Mouse (Mus musculus) thymus, postnatal 14 days (tissue): ENCODE data around the gene Pex26.

Source experiments
- DNase-seq: peaks from one replicate; pipeline ENCODE4 v3.0.0; 2021

The Pex26 gene

DNA sequence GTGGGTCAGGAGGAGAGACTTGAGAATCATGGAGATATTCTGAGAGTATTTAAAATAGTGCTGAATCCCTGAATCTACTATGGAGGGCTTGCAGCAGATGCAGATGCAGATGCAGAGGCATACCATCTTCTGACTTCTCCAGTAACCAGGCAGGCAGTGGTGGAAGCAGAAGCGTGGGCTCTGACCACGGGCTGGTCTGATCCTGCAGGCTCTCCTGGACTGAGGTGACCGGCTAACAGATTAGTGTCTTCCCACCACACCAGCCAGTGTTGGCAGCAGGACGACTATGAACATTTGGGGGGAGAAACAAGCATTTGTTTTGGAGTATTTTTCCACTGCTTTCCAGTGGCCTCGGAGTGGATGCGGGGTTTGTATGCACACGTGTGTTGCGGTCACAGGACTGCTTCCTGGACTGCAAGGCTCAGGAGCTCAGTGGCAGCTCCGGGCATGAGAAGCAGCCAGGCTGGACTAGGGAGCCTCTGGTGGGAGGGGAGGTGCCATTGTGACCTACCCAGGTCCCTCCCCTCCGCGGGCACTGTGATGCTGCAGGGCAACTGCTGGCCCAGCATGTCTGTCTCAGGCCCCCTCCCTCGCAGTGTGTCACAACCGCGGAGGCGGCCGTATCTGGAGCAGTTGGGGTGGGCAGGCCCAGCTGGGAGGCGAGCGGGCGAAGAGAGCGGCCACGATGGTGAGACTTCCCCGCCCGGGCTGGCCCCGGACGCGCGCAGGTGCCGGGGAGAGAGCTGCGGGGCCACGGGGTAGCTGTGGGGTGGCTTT is 26.9 kb downstream of the Pex26 start, which contains the start of gene Tuba8:
Tuba8 (plus strand) TSS at position 548 of the 777 bp plus-strand sequence.
- peak; percentile 64 for DNase-seq

DNA sequence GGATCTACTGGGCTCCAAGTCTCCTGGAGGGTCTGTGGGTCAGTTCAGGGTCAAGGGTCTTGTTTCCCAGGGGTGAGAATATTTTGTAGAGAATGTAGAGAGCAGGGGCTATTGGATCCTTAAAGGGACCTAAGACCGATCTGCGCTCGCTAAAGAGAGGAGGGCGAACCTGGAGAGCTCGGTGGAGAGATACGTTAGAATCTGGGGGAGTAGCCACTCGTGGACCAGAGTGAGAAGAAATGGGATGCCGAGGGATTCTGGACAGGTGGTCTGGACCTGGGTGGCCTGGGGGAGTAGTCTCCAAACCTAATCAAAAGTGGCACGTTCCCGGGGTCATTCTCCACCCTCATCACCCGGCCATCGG is 27.4 kb downstream of the Pex26 start:
- DNase-seq = no peak

DNA sequence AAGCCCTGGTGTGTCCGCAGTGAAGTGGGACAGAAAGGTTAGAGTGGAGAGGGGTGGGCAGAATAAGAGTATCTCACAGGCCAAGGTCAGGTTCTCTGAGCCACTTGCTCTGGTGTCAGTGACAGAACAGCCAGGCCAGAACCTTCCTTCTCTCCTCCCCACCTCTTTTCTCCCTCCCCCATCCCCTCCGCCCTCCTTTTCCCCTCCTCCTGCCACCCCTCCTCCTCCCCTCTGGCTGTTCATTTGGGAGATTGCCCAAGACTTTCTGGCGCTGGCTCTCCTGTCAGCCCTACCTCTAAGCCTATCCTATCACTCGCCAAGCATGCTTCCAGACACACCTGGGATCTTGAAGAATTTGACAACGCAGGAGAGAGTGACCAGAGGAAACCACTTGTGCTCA is 28.3 kb downstream of the Pex26 start:
- DNase-seq = no peak

DNA sequence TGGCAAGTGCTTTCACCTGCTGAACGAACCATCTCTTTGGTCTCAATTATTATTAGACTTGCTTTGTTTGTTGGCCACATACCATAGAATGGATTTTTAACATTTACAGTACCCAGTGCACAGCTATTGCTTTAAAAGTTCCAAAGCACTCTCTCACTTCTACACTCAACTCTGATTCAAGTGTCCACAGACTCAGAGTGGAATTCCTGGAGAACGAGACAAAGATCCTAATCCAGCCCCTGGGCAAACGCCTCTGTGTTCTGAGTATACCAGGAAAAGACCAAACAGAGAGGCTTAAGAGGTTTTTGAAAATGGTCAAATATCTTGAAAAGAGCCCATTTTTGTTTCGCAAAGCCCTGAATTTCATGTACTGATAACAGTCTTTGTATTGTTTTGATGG is 29.5 kb downstream of the Pex26 start:
- no peak for DNase-seq

DNA sequence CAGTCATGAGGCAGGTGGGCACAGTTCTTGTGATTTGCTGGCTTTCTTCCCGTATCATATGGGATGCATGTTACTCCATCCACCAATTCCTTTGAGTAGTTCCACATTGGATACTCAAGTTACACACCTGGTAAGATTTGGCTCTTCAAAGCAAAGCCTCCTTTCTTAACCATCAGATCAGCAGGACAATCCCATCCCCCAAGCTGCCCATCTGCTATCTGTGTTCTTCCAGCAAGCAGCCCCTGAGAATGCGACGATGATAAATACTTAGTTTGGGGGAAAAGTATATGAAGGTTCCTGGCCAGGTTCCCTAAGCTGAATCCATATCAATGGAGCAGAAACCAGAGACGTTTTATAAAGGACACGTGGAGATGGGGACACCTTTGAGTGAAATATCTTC is 30.8 kb downstream of the Pex26 start:
- DNase-seq = no peak

DNA sequence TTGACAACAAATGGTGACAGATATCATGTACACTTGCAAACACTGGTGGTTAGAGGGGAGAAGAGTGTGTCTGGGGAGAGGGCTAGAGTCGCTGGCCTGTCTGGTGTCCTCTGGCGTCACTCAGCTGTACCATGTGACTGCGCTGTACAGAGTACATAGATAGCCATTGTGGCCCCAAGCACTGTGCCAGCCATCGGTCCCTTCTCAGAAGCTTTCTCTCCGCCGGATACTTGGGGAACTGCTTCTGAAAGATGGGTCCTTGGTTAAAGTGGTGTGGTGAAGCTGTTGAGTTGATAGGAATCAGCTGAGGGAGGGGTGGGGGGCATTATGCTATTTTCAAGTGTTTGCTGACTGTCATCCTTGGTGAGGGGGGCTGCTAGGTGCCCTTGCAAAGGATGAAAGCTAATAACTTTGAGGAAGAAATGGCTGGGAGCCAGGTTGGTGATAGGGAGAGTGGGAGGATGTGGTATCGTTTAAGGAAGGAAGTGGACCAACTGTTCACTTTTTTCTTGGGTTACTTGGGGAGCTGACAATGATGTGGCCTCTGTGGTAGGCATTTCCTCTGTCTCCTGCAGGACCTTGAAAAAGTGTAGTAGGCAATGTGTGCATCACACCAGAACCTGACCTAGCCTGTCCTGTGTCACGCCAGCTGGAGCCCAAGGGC is 31.3 kb downstream of the Pex26 start:
- DNase-seq = no peak

DNA sequence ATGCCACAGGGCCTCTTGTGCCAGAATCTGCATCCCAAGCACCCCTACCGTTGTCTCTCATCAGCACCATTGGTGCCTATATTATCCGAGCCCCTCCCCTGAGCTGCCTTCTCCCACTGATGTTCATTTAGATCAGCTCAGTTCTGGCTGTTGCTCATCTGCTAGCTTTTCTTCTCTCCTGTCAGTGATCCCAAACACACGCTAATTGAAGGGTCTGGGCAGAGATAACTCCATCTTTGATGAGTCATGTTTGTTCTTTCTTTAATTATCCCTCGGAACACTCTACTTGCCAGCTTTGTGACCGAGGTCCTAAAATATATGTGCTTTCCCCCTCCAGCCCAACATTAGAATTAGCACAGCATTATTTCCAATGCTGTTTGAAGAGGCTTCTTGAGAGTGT is 31.9 kb downstream of the Pex26 start:
- no peak for DNase-seq

DNA sequence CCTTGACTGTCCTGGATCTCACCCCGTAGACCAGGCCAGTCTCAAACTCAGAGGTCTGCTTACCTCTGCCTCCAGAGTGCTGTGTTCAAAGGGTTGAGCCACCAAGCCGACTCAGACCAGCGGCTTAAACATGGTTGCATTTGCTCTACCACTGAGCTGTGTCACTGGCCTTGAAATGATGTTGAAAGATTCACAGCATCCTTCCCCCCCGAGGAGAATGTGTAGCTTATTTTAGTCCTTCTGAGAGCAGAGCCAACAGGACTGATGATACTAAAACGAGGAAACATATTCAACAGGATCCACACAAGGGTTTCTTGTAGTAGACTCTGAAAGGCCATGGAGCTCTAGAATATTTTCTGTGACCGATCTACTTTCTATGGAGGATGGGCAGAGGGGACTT is 32.4 kb downstream of the Pex26 start:
- DNase-seq = no peak

DNA sequence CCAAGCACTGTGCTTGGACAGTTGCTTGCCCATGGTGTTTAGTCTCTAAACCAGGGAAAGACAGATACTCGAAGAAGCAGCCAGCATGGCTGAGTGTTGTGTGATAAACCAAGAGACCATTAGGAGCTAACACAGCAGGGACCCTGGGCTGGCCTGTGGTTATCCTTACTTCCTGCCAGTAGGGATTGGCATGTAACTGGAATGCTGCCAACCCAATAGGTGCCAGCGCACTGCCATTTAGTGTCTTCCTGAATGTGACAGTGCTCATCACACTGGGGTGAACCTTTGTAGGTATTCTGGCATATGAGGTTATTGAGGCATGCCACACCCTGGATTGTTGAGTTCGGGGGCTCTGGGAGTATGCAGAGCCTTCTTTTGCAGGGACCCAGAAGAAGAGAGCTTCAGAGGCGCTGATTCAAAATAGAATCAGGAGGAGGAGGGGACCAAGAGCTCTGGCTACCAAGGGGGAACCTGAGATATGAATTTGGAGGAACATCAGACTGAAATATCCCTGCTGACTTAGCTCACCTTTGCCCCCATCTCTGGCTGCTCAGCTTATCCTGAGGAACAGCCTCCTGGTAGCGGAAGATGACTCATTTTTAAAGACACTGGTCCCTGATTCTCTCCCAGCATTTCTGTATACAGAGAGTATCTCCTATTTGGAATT is 33.3 kb downstream of the Pex26 start:
- no peak for DNase-seq

DNA sequence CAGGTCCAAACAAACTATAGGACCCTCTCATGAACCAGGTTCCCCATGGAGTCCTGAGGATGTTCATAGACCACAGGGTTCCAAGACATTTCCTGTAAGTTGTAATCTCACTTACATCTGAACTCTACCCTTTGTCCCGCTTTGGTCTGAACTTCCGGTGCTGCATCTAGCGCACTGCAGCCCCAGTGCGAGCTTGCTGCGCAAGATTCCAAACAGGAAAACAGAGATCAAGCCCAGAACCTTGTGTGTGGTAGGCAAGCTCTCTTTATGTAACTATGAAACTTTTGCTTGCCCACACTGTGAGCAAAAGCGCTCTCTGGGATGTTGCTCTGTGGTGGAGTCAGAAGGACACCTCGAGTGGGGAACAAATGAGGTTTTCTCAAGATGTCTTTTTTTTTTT is 34.5 kb downstream of the Pex26 start:
- DNase-seq = peak; percentile 54

DNA sequence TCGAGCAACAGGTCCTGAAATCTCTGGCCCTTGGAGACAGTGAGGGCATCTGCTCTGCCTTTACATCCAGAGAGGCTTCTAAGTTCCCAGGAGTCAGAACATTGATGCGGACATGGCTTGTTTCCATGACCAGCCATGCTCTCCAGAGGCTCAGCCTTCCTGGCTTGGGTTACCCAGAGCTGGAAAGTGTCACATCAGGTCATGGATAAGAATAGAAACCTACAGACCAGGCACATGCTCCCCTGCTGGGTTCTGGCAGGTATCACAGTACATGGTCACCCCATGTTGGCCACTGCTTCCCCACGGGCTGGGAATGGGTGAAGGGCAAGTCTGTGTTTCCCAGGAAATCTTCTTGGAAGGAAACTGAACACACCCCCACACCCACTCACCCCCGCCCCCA is 35.9 kb downstream of the Pex26 start:
- no peak for DNase-seq

DNA sequence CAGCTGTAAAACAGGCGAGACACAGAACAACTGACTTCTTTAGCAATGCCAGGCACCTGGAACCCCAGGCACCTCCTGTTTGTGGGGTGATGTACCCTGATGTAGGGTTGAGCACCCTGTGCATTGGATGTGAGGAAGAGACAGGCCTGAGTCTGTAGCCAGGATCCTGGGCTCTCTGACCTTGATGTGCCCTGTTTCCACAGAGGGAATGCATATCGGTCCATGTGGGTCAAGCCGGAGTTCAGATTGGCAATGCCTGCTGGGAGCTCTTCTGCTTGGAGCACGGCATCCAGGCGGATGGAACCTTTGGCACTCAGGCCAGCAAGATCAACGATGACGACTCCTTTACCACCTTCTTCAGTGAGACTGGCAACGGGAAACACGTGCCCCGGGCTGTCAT is 36.7 kb downstream of the Pex26 start:
- DNase-seq = no peak

DNA sequence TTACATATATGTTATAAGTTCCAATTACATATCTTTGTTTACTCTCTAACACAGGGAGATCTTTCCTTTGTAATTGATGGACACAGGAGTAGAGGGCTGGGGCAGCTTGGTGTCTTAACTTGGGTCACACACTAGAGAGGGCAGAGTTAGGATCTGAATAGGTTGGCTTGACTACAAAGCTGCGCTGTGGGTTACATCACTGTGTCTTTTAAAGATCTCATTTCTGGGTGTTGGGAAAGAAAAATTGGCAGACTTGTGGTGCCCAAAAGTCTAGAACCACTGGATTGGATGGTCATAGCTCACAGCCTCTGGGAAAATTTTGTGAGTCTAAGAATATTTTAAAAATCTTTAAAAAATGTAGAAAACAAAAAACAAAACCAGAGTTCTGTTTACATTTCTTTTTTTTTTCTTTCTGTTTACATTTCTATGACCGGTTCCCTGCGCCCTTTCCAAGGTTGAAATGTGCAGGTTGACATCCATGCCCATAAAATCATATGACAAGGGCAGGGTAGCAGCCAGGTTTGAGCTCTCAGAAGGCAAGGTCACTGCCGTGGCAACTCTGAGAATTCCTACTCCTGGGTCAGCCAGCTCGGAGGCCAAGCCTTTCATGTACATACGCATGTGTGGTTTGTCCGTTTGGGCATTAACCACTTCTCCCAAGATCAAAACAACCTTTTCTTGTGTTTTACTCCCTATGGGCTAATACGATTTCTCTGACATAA is 38.6 kb downstream of the Pex26 start:
- no peak for DNase-seq

DNA sequence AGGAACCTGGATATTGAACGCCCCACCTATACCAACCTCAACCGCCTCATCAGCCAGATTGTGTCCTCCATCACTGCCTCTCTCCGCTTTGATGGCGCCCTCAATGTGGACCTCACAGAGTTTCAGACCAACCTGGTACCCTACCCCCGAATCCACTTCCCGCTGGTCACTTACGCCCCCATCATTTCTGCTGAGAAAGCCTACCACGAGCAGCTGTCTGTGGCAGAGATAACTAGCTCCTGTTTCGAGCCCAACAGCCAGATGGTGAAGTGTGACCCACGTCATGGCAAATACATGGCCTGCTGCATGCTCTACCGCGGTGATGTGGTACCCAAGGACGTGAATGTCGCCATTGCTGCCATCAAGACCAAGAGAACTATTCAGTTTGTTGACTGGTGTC is 39.5 kb downstream of the Pex26 start:
- no peak for DNase-seq

DNA sequence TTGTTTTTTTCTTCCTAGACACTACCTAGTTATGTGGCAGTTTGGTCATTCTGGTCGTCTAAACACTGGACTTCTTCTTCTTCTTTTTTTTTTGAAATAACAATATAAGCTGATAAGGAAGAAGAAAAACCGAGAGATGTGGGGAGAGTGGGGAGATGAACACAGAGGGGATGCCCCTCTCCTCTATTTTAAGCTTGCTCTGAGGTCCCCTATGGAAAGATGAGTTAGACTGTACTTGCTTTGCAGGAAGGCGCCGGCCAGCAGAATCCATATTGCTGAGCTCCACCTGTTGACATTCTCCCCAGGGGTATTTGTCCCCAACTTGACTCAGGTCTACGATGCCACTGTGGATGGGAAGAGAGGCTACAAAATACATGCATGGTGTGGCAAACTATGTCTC is 40.6 kb downstream of the Pex26 start:
- no peak for DNase-seq

DNA sequence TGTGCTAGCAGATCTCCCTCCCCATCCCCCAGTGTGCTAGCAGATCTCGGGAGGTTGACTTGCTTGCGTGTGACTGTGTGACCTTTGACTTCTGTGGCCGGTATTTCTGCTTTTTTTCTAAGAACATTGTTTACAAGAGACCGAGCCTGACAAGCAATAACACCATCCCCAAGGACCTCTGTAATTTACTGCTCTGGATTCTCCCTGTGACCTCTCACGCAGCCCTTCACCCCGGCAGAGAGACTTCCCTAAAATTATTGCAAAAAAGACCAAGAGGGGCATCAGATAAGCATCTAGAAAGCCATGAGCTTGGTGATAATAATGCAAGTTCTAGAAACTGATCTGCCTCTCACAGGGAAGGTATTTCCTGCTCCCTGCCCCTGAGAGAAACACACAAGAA is 41.5 kb downstream of the Pex26 start:
- no peak for DNase-seq

DNA sequence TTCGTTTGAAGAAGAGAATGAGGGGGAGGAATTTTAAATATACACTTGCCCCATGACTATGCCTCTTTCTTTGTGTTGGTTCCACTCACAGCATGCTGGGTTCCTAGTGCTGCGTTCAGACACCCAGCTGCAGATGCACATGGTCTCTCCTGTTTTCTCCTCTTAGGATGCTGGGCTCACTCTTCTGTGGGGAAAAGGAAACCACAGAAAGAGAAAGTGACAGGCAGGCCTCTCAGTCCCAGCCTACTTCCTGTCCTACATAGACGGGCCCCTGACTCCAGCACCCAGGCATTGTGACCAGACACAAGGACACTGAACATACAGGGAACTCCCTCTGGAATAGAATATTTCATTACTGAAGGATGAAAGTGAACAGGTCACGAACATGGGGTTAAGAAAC is 42.6 kb downstream of the Pex26 start:
- peak; percentile 65 for DNase-seq

DNA sequence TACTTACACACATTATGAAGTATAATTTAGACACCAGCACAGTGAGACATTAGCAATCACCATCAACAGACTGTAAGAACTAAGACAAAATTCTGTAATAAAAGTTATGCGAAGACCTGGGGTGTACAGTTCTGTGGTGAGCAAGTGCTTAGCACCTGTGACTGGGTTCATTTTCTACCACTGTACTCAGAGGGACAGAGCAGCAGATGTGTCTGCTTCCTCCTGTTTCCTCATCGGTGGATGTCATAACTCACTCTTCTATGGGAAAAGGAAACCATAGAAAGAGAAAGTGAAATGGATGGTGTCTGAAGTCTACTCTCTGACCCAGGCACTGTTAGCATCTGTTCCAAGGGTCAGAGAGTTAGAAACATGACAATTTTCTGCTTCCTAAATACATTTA is 43.3 kb downstream of the Pex26 start:
- no peak for DNase-seq

DNA sequence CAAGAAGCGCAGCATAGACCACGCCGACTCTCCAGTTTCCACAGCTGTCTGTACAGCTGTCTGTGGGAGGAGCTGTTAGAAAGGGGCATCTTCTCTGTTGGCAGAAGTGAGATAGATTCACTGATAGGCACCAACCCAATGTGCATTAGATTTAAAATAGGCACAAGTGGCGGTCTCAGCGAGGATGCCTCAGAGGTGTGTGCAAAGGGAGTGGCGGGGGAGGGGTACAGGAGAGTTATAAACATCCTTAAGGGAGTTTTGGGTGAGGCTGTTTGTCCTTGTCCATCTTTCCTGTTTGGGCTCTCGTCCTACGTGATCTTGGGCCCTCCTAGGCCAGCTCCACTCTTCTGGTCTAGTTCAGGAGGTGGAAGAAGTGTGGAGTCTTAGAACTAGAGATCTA is 45.0 kb downstream of the Pex26 start:
- DNase-seq = peak; percentile 54

DNA sequence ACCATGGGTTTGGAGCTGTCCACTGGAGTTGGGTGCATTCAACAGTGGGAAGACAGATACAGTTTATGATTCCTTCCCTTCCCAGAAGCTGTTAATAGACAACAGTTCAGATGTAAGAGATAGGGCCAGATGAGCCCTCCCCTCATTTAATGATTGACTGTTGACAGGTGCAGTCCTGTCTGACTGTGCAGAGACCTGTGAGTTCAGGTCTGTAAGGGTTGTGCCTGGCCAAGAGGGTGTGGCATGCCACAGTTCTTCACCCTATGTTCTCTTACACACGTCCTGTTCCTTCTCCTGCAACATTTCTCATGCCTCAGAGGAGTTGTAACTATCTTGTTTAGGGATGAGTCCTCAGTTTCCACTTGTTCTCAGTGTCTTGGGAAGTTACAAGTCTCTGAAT is 49.2 kb downstream of the Pex26 start:
- no peak for DNase-seq

DNA sequence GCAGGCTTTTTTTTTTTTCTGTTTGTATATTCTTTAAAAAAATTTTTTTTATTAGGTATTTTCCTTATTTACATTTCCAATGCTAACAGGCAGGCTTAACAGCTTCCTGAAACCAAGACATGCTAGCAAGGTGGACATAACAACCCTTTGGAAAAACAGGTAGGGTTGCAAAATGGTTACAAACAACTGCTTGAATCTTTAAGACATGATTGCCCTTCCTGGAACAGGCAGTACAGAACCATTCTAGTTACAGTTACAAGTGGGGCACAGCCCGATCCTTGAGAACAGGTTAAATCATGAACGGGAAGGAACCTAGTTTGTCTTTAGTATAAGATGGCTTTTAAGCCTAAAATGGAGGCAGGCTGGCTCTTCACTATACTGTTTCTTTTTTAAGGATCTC is 52.9 kb downstream of the Pex26 start:
- DNase-seq = no peak

DNA sequence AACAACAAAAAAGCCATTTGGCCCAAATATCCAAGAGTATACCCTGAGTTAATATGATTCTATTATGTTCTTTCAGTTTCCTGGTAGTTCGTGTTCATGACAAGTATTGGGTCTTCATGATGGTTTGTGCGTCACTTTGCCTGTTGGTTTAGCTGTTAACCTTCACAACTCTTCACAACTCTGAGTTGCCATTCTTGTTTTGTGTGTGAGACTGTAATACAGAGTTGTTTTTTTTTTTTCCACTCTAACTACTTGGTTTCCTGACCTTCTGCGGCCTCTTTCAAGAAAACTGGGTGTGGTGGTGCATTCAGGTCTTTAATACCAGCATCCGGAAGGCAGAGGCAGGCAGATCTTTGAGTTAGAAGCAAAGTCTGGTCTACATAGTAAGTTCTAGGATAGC is 54.7 kb downstream of the Pex26 start:
- no peak for DNase-seq

DNA sequence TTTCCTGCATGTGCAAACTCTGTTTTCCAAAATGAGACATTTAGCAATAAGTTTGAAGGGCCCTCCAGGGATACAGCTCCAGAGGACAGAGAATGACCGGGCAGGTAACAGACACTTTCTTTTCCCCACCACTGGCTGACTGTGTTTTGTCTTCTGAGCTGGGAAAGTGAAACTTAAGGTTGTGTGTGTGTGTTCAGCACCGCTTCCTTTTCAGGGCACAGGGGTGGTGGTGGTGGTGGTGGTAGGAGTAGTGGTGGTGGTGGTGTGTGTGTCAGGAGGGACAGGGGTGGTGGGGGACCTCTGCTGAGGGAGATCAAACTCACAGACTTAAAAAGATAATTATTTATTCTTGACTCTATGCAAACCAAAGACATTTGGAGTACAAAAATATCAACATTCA is 58.3 kb downstream of the Pex26 start:
- DNase-seq = peak; percentile 54

DNA sequence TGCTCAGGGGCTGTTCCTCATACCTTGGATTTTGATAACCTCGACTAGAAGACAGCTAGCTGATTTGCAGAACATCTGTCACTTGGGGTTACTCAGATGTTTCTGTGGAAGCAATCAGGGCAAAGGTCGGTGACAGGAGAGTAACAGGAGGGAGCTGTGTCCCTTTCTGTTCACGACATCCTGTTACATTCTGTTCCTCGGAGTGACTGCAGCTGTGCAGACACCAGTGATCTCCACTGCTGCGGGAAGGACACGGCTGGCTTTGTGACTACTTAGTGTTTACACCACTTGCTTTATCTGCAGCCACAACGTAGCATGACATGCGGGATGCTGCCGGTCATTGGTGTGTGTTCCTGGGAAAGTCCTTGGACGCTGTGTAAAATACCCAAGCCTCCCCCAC is 59.7 kb downstream of the Pex26 start:
- peak; percentile 67 for DNase-seq
